13 mouse cellular contexts compared by ENCODE assay signal in genomic region chr14:30560803-30561389, GRCm38 (mm10). TPM values are rescaled to one million over a fixed set of nuclear protein-coding genes. Genes with fewer than 3 reads are reported as not detected.
A peak's percentile ranks its signal among the peaks of the same experiment; 100 is the strongest.
DNase-seq lines count a peak whose midpoint lies in the region; ATAC-seq and TF ChIP-seq lines count a peak whose summit lies in the region.
"Had no signal": no experiment of that assay in that cellular context is flagged by ENCODE, and none has a peak within 500 bp of the region (broad histone marks: within the 10 kb centered on the region; RNA-seq: fewer than 3 reads in every experiment).

No protein-coding gene starts in this region.

- H3K4me2 ChIP-seq in liver, embryonic 11.5 days, result no peak overlapping the region
- H3K4me2 ChIP-seq in intestine, embryonic 16.5 days (ENCODE audit: low read depth, low read length), result no peak overlapping the region
- H3K4me2 ChIP-seq in liver, postnatal 0 days (ENCODE audit: low read depth, low read length), result no peak overlapping the region
- H3K4me2 ChIP-seq: limb, embryonic 15.5 days had no signal

- peak; percentile 3 for DNase-seq in adrenal gland, postnatal 14 days
- DNase-seq in adrenal gland, postnatal 10 days, result no peak
- no peak for DNase-seq in liver, embryonic 11.5 days (ENCODE audit: low spot score)
- no peak for DNase-seq in liver
- no peak for DNase-seq in liver, postnatal 0 days
- DNase-seq in right cerebral cortex, adult 18-20 months, result no peak
- DNase-seq in gastrocnemius, postnatal 36 days, result no peak
- DNase-seq: gastrocnemius, postnatal 25 days; heart, postnatal 10 days; right cerebral cortex, postnatal 25 days had no signal

- peak overlapping the region; percentile 80 for H3K27ac ChIP-seq in liver, embryonic 11.5 days (ENCODE audit: low read depth, low read length)
- peak overlapping the region; percentile 84 for H3K27ac ChIP-seq in intestine, embryonic 16.5 days (ENCODE audit: low read length)
- peak overlapping the region; percentile 70; the same call in 1 of the 2 replicates for H3K27ac ChIP-seq in liver, postnatal 0 days (ENCODE audit: low read depth)
- H3K27ac ChIP-seq: limb, embryonic 15.5 days had no signal

- no peaks in the 10 kb centered on the region for H3K9me3 ChIP-seq in liver, embryonic 11.5 days (ENCODE audit: control insufficient read depth, low read length)
- H3K9me3 ChIP-seq in intestine, embryonic 16.5 days (ENCODE audit: control insufficient read depth, low read length), result no peaks in the 10 kb centered on the region
- no peaks in the 10 kb centered on the region for H3K9me3 ChIP-seq in liver, postnatal 0 days (ENCODE audit: low read length)
- H3K9me3 ChIP-seq: limb, embryonic 15.5 days; megakaryocyte, embryonic 14.5 days had no signal

- ATAC-seq in liver, embryonic 11.5 days (replicated peaks; ENCODE audit: low FRiP score), result no peak
- peak; percentile 11 for ATAC-seq in intestine, embryonic 16.5 days
- ATAC-seq in liver, postnatal 0 days, result no peak

- no peak for TF ChIP-seq EP300 in liver, postnatal 0 days (IDR thresholded peaks at IDR 0.05; ENCODE audit: low read depth)

- WGBS in liver, embryonic 11.5 days, result 88% methylated on average over 13 of the region's 13 CpGs
- WGBS in intestine, embryonic 16.5 days, result 90% methylated on average over 13 of the region's 13 CpGs
- 88% methylated on average over 13 of the region's 13 CpGs for WGBS in liver, postnatal 0 days (ENCODE audit: insufficient replicate concordance)

- intact Hi-C loops in gastrocnemius, postnatal 36 days (cut with DNase I), result no loop called here

- H3K36me3 ChIP-seq in liver, embryonic 11.5 days (ENCODE audit: control insufficient read depth, insufficient read depth, low read length), result peaks cover 66% of the 10 kb centered on the region
- H3K36me3 ChIP-seq in intestine, embryonic 16.5 days (ENCODE audit: control insufficient read depth, insufficient read depth, low read length), result peaks cover 26% of the 10 kb centered on the region
- H3K36me3 ChIP-seq in liver, postnatal 0 days (replicated peaks; ENCODE audit: insufficient read depth, low read length), result peaks cover 73% of the 10 kb centered on the region

- peaks cover 15% of the 10 kb centered on the region for H3K4me1 ChIP-seq in liver, embryonic 11.5 days (replicated peaks; ENCODE audit: control insufficient read depth, insufficient read depth, low read length)
- H3K4me1 ChIP-seq in intestine, embryonic 16.5 days (ENCODE audit: control insufficient read depth, insufficient read depth, low read length), result peaks cover 20% of the 10 kb centered on the region
- peaks cover 16% of the 10 kb centered on the region for H3K4me1 ChIP-seq in liver, postnatal 0 days (ENCODE audit: insufficient read depth)
- H3K4me1 ChIP-seq: limb, embryonic 15.5 days had no signal

- no peak overlapping the region for H3K4me3 ChIP-seq in liver, embryonic 11.5 days (ENCODE audit: low read depth, low read length)
- H3K4me3 ChIP-seq in intestine, embryonic 16.5 days (ENCODE audit: low read length), result no peak overlapping the region
- H3K4me3 ChIP-seq in liver, postnatal 0 days (ENCODE audit: low read depth, low read length), result no peak overlapping the region
- H3K4me3 ChIP-seq: limb, embryonic 15.5 days; megakaryocyte, embryonic 14.5 days had no signal

- H3K27me3 ChIP-seq in liver, embryonic 11.5 days (replicated peaks; ENCODE audit: control insufficient read depth, insufficient read depth, low read length), result no peaks in the 10 kb centered on the region
- H3K27me3 ChIP-seq in intestine, embryonic 16.5 days (replicated peaks; ENCODE audit: control insufficient read depth, insufficient read depth, low read length), result no peaks in the 10 kb centered on the region
- no peaks in the 10 kb centered on the region for H3K27me3 ChIP-seq in liver, postnatal 0 days (ENCODE audit: insufficient read depth, low read length)
- H3K27me3 ChIP-seq: limb, embryonic 15.5 days; megakaryocyte, embryonic 14.5 days had no signal

- H3K9ac ChIP-seq in liver, embryonic 11.5 days (ENCODE audit: low read depth, low read length), result no peak overlapping the region; the same call in 1 of the 2 replicates
- no peak overlapping the region for H3K9ac ChIP-seq in intestine, embryonic 16.5 days (ENCODE audit: low read depth, low read length)
- H3K9ac ChIP-seq in liver, postnatal 0 days (replicated peaks), result no peak overlapping the region
- H3K9ac ChIP-seq: limb, embryonic 15.5 days had no signal

- no peak for TF ChIP-seq CTCF in liver, postnatal 0 days (IDR thresholded peaks at IDR 0.05; ENCODE audit: low read depth)

RNA-seq across cellular contexts. Expression of gene Tkt, which starts 12.7 kb away (rescaled TPM):
- 829 and 921 TPM in 2 replicates for total RNA-seq in adrenal gland, postnatal 14 days (2021)
- total RNA-seq in adrenal gland, postnatal 10 days (2021), result 100 to 1,000 TPM; 790 to 884 TPM
- 184 and 210 TPM in 2 replicates for polyA plus RNA-seq in liver, embryonic 11.5 days (2014; fragmentation: Nextera tagmentation; extraction: Ambion mirVana)
- 393 and 411 TPM in 2 replicates for polyA plus RNA-seq in intestine, embryonic 16.5 days (2015; fragmentation: Nextera tagmentation; extraction: Ambion mirVana)
- polyA plus RNA-seq in liver, postnatal 0 days (2015; fragmentation: Nextera tagmentation; extraction: Ambion mirVana), result 96.6 and 110 TPM in 2 replicates
- total RNA-seq in gastrocnemius, postnatal 36 days (2021), result 10 to 100 TPM in 1 of 2 experiments, 1 to 10 TPM in 1; 9.6 to 13.1 TPM

Comparison
In these comparisons a context has a peak if more than half of its experiments do, and no peak if none do; other contexts are left out.
1. RNA of gene Tkt, which starts 12.7 kb away (total RNA-seq): 829 to 921 TPM in adrenal gland, postnatal 14 days and 790 to 884 TPM in adrenal gland, postnatal 10 days; 9.6 to 13.1 TPM in gastrocnemius, postnatal 36 days; every median in the first group is over 10 times any median in the second.
2. Peak in every context shown above with its lines, with median percentiles within 50 percentile points of each other: H3K27ac ChIP-seq.